Mouse (Mus musculus) lung, adult 2 months (tissue): ENCODE data around the gene C1ql2.

Source experiments
- CTCF ChIP-seq: fragments of 200-500 bp; IDR thresholded peaks from 2 replicates; pipeline ENCODE4 v1.5.1; 2011; ENCODE audit warnings: mild to moderate bottlenecking, low read length, control low read depth; ENCODE audit not compliant: insufficient read depth
- POLR2A ChIP-seq: fragments of 200-500 bp; IDR thresholded peaks from 2 replicates; pipeline ENCODE4 v1.6.1; 2011; ENCODE audit warnings: low read depth, mild to moderate bottlenecking, control low read depth, low read length, borderline replicate concordance; ENCODE audit errors: extremely low read depth

GRCm38 (mm10) chr1:120331841-120332240 is 8.5 kb upstream of the C1ql2 start:
- no peak for TF ChIP-seq CTCF
- TF ChIP-seq POLR2A = no peak
